Mouse (Mus musculus): ENCODE data around the gene Ppef2. TPM values are rescaled to one million over a fixed set of nuclear protein-coding genes. Genes with fewer than 3 reads are reported as not detected.
"Not testable (repeated sequence)": the region's sequence is repeated elsewhere in the genome, so short reads cannot be mapped to it uniquely, and the experiment has no call there.

Ppef2 gene
- polyA plus RNA-seq, 1 experiment from 2014 or later, result 2.0 TPM

- not testable (repeated sequence) for H3K4me2 ChIP-seq (ENCODE audit: low read length); DNase-seq (ENCODE audit: low spot score); H3K27me3 ChIP-seq (replicated peaks; ENCODE audit: control insufficient read depth, insufficient read depth, low read length); H3K4me3 ChIP-seq (ENCODE audit: low read depth, low read length); H3K27ac ChIP-seq (ENCODE audit: low read depth); H3K9ac ChIP-seq (ENCODE audit: low read length); ATAC-seq (replicated peaks; ENCODE audit: low FRiP score, low TSS enrichment, low read depth); H3K9me3 ChIP-seq (ENCODE audit: control insufficient read depth, low read length); H3K4me1 ChIP-seq (replicated peaks; ENCODE audit: control insufficient read depth, insufficient read depth, low read length)
- WGBS, result 47% methylated on average over 2 of the region's 2 CpGs
- H3K36me3 ChIP-seq (ENCODE audit: control insufficient read depth, insufficient read depth, low read length), result peaks cover 78% of the 10 kb centered on the region
These were observed 60.4 kb downstream of the Ppef2 start for GRCm38 (mm10) chr5:92195716-92196115.

- no peaks in the 10 kb centered on the region for H3K27me3 ChIP-seq (replicated peaks; ENCODE audit: control insufficient read depth, insufficient read depth, low read length)
- H3K9ac ChIP-seq (ENCODE audit: low read length), result no peak overlapping the region
- peaks cover 76% of the 10 kb centered on the region for H3K36me3 ChIP-seq (ENCODE audit: control insufficient read depth, insufficient read depth, low read length)
- no peak for DNase-seq (ENCODE audit: low spot score)
- H3K9me3 ChIP-seq (ENCODE audit: control insufficient read depth, low read length), result no peaks in the 10 kb centered on the region
- H3K4me3 ChIP-seq (ENCODE audit: low read depth, low read length), result no peak overlapping the region
- no peak for ATAC-seq (replicated peaks; ENCODE audit: low FRiP score, low TSS enrichment, low read depth)
- H3K4me1 ChIP-seq (replicated peaks; ENCODE audit: control insufficient read depth, insufficient read depth, low read length), result no peaks in the 10 kb centered on the region
- WGBS, result 94% methylated on average over 7 of the region's 7 CpGs
- H3K27ac ChIP-seq (ENCODE audit: low read depth), result no peak overlapping the region
- no peak overlapping the region for H3K4me2 ChIP-seq (ENCODE audit: low read length)
These were observed 67.1 kb downstream of the Ppef2 start for GRCm38 (mm10) chr5:92188881-92189483.

- Histone ChIP-seq H3K36me3 (ENCODE audit: control insufficient read depth, insufficient read depth, low read length) (peaks cover 75% of the 10 kb centered on the region), H3K9me3 (ENCODE audit: control insufficient read depth, low read length) (no peaks in the 10 kb centered on the region), H3K27ac (ENCODE audit: low read depth) (no peak overlapping the region), H3K9ac (ENCODE audit: low read length) (no peak overlapping the region), H3K4me2 (ENCODE audit: low read length) (no peak overlapping the region), H3K4me3 (ENCODE audit: low read depth, low read length) (no peak overlapping the region), H3K4me1 (replicated peaks; ENCODE audit: control insufficient read depth, insufficient read depth, low read length) (no peaks in the 10 kb centered on the region), H3K27me3 (replicated peaks; ENCODE audit: control insufficient read depth, insufficient read depth, low read length) (no peaks in the 10 kb centered on the region)
- ATAC-seq (replicated peaks; ENCODE audit: low FRiP score, low TSS enrichment, low read depth) (no peak), DNase-seq (ENCODE audit: low spot score) (no peak)
- WGBS, result 83% methylated on average over 8 of the region's 8 CpGs
These were observed 72.8 kb downstream of the Ppef2 start for GRCm38 (mm10) chr5:92183071-92183830.

Other genes starting within 250 kb of the Ppef2 start
- 2.5 and 2.6 TPM in 2 replicates for gene Cdkl2, start 212.4 kb downstream of the Ppef2 start, polyA plus RNA-seq (2014; fragmentation: Nextera tagmentation; extraction: Ambion mirVana)
- gene G3bp2, start 172.6 kb downstream of the Ppef2 start, polyA plus RNA-seq (2014; fragmentation: Nextera tagmentation; extraction: Ambion mirVana), result 192 and 202 TPM in 2 replicates
- gene Uso1, start 118.3 kb downstream of the Ppef2 start, polyA plus RNA-seq (2014; fragmentation: Nextera tagmentation; extraction: Ambion mirVana), result 30.8 and 31.5 TPM in 2 replicates
- gene U90926, start 40.9 kb downstream of the Ppef2 start, polyA plus RNA-seq (2014; fragmentation: Nextera tagmentation; extraction: Ambion mirVana), result not detected in 2 replicates
- 22.5 and 23.5 TPM in 2 replicates for gene Naaa, start 21.9 kb upstream of the Ppef2 start, polyA plus RNA-seq (2014; fragmentation: Nextera tagmentation; extraction: Ambion mirVana)
- gene Sdad1, start 54.2 kb upstream of the Ppef2 start, polyA plus RNA-seq (2014; fragmentation: Nextera tagmentation; extraction: Ambion mirVana), result 47.4 and 51.3 TPM in 2 replicates
- gene Cxcl9, start 71.8 kb upstream of the Ppef2 start, polyA plus RNA-seq (2014; fragmentation: Nextera tagmentation; extraction: Ambion mirVana), result not detected in 2 replicates
- gene Art3, start 75.5 kb upstream of the Ppef2 start, polyA plus RNA-seq (2014; fragmentation: Nextera tagmentation; extraction: Ambion mirVana), result 2.5 and 2.6 TPM in 2 replicates
- 1.9 and 3.3 TPM in 2 replicates for gene Cxcl10, start 92.6 kb upstream of the Ppef2 start, polyA plus RNA-seq (2014; fragmentation: Nextera tagmentation; extraction: Ambion mirVana)
- 57.2 and 62.6 TPM in 2 replicates for gene Nup54, start 178.9 kb upstream of the Ppef2 start, polyA plus RNA-seq (2014; fragmentation: Nextera tagmentation; extraction: Ambion mirVana)